Mouse (Mus musculus) embryonic facial prominence, embryonic 13.5 days (tissue): ENCODE results near the gene Olfr872. TPM values are rescaled to one million over a fixed set of nuclear protein-coding genes. Genes with fewer than 3 reads are reported as not detected.
"Not testable (repeated sequence)": the region's sequence is repeated elsewhere in the genome, so short reads cannot be mapped to it uniquely, and the experiment has no call there.

ENCODE experiments used
- ATAC-seq: fragments of 200-750 bp; cut with Nextera tagmentation; 2 replicates; pipeline ENCODE4 v1.8.0; 2017; ENCODE audit warnings: low read depth; ENCODE audit not compliant: insufficient number of reproducible peaks, insufficient read depth, low FRiP score, low TSS enrichment
- H3K27ac ChIP-seq: fragments of 300-500 bp; sonication (generic); 2 replicates; pipeline ENCODE4 v1.5.1; 2015; ENCODE audit warnings: moderate library complexity, mild to moderate bottlenecking, inconsistent platforms
- H3K27me3 ChIP-seq: fragments of 300-500 bp; sonication (generic); 2 replicates; pipeline ENCODE4 v1.6.1; 2015; ENCODE audit warnings: mild to moderate bottlenecking, inconsistent platforms
- H3K36me3 ChIP-seq: fragments of 300-500 bp; sonication (generic); 2 replicates; pipeline ENCODE4 v1.6.1; 2015; ENCODE audit warnings: mild to moderate bottlenecking, inconsistent platforms
- H3K4me1 ChIP-seq: fragments of 300-500 bp; sonication (generic); 2 replicates; pipeline ENCODE4 v1.6.1; 2015; ENCODE audit warnings: inconsistent platforms
- H3K4me2 ChIP-seq: fragments of 300-500 bp; sonication (generic); 2 replicates; pipeline ENCODE4 v1.6.1; 2015; ENCODE audit warnings: moderate library complexity, mild to moderate bottlenecking, inconsistent platforms
- H3K4me3 ChIP-seq: fragments of 300-500 bp; sonication (generic); 2 replicates; pipeline ENCODE4 v1.5.1; 2015; ENCODE audit warnings: mild to moderate bottlenecking, inconsistent platforms
- H3K9ac ChIP-seq: fragments of 300-500 bp; sonication (generic); 2 replicates; pipeline ENCODE4 v1.6.1; 2015; ENCODE audit warnings: mild to moderate bottlenecking, inconsistent platforms
- H3K9me3 ChIP-seq: fragments of 300-500 bp; sonication (generic); 2 replicates; pipeline ENCODE4 v1.6.1; 2016; ENCODE audit warnings: inconsistent platforms
- WGBS: fragments of 180-500 bp; shearing (Covaris S2); methylation state at CpG from one replicate; pipeline ENCODE4 v1.1.7; 2015; ENCODE audit warnings: mixed read lengths; 5-methylcytosine and 5-hydroxymethylcytosine counted together
- polyA plus RNA-seq: library from polyadenylated mRNA; unstranded; fragments of >200 nt; fragmentation: Nextera tagmentation; extraction: Ambion mirVana; gene quantifications from 2 replicates; pipeline ENCODE4 v1.2.1, GENCODE M21; 2015

Gene Olfr872
- not detected in 2 replicates for polyA plus RNA-seq

DNA sequence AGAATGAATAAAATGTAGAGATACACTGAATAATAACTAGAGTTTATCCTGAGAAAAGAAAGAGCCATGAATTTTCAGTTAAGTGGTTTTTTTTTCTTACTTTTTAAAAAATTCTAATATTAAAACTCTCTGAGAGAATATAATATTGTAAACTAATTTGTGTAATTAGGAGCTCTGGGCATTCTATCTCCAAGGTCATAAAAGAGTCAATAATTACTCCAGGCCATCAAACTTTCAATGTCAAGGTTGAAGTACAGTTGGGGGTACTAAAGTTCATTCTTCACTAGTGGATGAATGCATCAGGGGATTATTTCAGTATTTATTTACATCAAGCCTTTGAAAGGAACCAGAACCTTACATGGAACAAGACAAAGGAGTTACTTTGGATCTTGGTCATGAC, at the start of gene Olfr872:
Olfr872 (plus strand) TSS at position 301 of the 400 bp plus-strand sequence.
- Histone ChIP-seq H3K27ac (no peak within 1 kb of the TSS), H3K9ac (no peak within 1 kb of the TSS), H3K4me3 (no peak within 1 kb of the TSS), H3K27me3 (no peaks in the 10 kb centered on the region), H3K4me1 (no peaks in the 10 kb centered on the region), H3K4me2 (no peak within 1 kb of the TSS), H3K36me3 (no peaks in the 10 kb centered on the region), H3K9me3 (no peaks in the 10 kb centered on the region)
- ATAC-seq = no peak

DNA sequence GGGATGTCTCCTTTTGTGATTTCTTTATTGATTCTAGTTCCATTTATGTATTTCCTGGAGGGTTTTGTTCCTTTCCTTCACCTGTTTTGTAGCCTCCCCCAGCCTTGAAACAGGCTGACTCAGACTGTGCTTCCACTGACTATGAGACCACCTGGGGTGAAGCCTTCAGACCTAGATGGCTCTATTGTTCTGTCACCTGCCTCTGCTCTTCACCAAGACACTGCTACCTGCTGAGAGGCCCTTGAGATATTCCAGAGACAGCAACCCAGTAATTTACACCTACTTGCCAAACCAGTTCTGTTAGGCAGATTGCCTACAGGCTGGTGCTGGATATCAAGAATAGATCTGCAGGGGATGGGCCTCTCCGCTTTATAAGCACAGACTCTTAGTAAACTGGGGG, 34.8 kb upstream of the Olfr872 start:
- H3K4me1 ChIP-seq = no peaks in the 10 kb centered on the region
- H3K9me3 ChIP-seq = peaks cover 3% of the 10 kb centered on the region; the same call in 1 of the 2 replicates
- no peak overlapping the region for H3K4me3 ChIP-seq
- no peaks in the 10 kb centered on the region for H3K27me3 ChIP-seq
- H3K9ac ChIP-seq = no peak overlapping the region
- no peak for ATAC-seq
- H3K27ac ChIP-seq = no peak overlapping the region
- WGBS = 69% methylated on average over 1 of the region's 1 CpGs
- no peaks in the 10 kb centered on the region for H3K36me3 ChIP-seq
- no peak overlapping the region for H3K4me2 ChIP-seq

DNA sequence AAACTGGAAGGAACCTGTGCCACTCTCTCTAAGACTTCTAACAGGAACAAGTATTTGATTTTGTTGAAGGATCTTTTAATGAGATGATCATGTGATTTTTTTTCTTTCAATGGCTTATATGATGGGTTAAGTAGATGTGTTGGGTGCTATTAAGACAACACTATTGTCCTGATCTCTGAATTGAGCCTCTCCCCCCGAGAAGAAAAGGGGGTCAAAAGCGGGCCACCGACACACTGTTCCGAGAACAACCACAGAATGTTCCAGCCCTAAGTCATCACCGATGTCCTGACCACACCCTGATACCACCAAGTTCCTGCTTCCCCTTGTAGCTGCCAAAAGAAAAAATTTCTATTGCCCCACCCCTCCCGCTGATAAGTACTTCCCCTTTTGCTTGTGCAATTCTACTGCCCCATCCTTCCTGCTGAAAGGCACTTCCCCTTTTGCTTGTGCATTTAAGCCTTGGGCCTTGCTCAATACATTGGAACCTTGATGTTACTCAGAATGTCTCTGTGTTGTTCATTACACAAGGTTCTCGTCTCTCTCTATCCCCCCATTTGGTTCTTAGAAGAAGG, 33.4 kb upstream of the Olfr872 start:
- not testable (repeated sequence) for H3K9ac ChIP-seq, H3K27ac ChIP-seq, H3K27me3 ChIP-seq, H3K9me3 ChIP-seq, H3K4me1 ChIP-seq, H3K4me3 ChIP-seq, H3K4me2 ChIP-seq, H3K36me3 ChIP-seq, ATAC-seq
- 89% methylated on average over 7 of the region's 7 CpGs for WGBS

DNA sequence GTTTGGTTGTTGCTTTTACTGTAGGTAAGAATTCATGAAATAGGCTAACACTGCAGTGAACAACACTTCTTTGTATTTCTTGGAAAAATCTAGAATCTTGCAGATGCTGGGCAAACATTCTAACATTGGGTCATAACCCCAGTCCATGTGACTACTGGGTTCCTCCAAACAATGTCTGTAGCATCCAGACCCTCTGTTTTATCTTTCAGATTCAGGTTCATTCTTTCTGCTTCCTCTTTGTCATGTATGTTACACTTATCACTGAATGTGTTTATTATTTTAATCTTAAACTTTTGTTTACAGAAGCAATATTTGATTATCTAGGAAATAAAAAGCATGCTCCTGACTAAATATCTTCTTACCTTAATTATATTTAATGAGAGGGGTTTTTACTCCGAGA, 26.1 kb upstream of the Olfr872 start:
- no peaks in the 10 kb centered on the region for H3K36me3 ChIP-seq
- H3K27me3 ChIP-seq = no peaks in the 10 kb centered on the region
- WGBS = 48% methylated on average over 1 of the region's 1 CpGs
- H3K9me3 ChIP-seq = peaks cover 3% of the 10 kb centered on the region; the same call in 1 of the 2 replicates
- no peaks in the 10 kb centered on the region for H3K4me1 ChIP-seq
- no peak overlapping the region for H3K4me3 ChIP-seq
- H3K27ac ChIP-seq = no peak overlapping the region
- H3K4me2 ChIP-seq = no peak overlapping the region
- no peak for ATAC-seq
- H3K9ac ChIP-seq = no peak overlapping the region

DNA sequence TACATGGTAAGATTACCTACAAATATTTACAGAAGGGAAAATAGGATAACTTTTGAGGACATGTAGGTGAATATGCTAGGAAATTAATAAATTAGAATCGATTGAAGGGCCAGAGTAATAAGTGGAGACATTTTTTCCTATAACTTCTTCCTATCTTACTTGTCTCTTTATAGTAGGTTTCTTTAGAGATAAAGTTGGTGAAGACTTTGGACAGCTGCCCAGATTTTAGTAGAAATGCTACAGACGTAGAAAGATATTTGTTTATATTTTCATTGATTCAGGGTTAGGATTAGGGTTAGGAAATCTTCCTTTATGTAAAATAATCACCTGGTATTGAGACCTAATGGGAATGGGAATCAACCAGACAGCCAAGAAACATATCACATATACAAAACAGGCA, 25.4 kb upstream of the Olfr872 start:
- 74% methylated on average over 2 of the region's 2 CpGs for WGBS
- ATAC-seq = no peak
- H3K4me3 ChIP-seq = no peak overlapping the region

DNA sequence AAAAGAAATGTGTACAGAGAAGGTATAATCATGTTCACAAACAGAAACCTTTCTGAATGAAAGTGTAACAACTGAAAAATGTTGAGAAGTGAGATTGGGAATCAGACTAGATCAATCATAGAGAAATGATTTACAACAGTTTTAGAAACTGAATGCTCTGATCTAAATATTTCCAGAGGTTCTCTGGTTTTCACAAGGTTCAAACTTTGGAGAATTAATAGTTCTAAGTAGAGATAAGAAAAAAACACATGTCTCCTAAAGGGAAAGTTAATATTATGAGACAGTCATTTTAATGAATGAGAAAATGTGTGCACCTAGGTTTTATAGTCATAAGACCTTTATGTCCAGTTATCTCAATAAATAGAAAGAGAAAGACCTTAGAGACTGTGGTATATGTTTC, 25.0 kb upstream of the Olfr872 start, which contains the start of gene Olfr871:
Olfr871 (plus strand) TSS at position 301 of the 400 bp plus-strand sequence.
- H3K4me2 ChIP-seq = no peak within 1 kb of the TSS
- no peak within 1 kb of the TSS for H3K27ac ChIP-seq
- no peak for ATAC-seq
- H3K36me3 ChIP-seq = no peaks in the 10 kb centered on the region
- H3K4me1 ChIP-seq = no peaks in the 10 kb centered on the region
- no peak within 1 kb of the TSS for H3K4me3 ChIP-seq
- H3K27me3 ChIP-seq = no peaks in the 10 kb centered on the region
- no peak within 1 kb of the TSS for H3K9ac ChIP-seq
- peaks cover under 1% of the 10 kb centered on the region for H3K9me3 ChIP-seq

More for the DNA sequence above, 25.4 kb upstream of the Olfr872 start:
- Histone ChIP-seq H3K27me3 (no peaks in the 10 kb centered on the region), H3K9me3 (peaks cover 3% of the 10 kb centered on the region; the same call in 1 of the 2 replicates), H3K36me3 (no peaks in the 10 kb centered on the region), H3K27ac (no peak overlapping the region), H3K4me1 (no peaks in the 10 kb centered on the region), H3K4me2 (no peak overlapping the region), H3K9ac (no peak overlapping the region)

DNA sequence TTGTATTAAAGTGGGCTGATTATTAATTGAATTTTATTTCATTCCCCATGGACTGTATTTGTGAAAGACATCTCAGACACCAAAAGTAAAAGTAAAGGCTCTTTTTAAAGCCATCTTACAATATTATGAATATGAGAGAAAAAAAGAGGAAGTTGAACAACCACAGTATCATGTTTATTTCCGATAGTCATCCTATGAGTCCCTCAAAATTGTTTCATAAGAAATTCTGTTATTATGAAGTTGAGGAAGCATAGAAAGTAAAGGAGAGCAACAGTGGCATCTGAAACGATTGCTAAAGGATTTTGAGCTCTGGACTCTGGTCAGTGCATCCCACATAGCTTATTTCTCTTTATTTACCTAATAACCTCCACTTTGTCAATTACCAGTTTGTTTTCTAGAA, 459 bp downstream of the Olfr872 start:
- no peak overlapping the region for H3K4me3 ChIP-seq
- H3K9ac ChIP-seq = no peak overlapping the region
- no peaks in the 10 kb centered on the region for H3K9me3 ChIP-seq
- H3K4me2 ChIP-seq = no peak overlapping the region
- WGBS = 75% methylated on average over 2 of the region's 2 CpGs
- H3K27me3 ChIP-seq = no peaks in the 10 kb centered on the region
- H3K4me1 ChIP-seq = no peaks in the 10 kb centered on the region
- H3K27ac ChIP-seq = no peak overlapping the region
- ATAC-seq = no peak
- no peaks in the 10 kb centered on the region for H3K36me3 ChIP-seq

DNA sequence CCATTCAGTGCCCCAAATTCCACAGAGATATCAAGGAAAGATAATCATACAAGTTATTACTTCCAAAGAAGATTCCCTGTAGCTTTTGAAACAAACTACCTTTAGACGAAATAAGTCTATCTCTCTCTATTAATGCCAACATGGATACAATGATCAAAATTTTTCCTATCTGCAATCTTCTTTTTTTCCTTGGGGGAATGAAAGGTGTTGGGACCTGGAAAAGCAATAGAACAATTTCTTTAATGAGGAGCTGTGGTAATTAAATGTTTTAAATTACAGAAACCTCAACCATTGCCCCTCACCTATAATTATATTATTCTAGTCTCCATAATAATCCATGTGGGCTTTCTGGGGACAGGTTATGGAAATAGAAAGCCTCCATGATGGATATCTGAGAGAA, 45.1 kb downstream of the Olfr872 start, which contains the start of gene Olfr39:
Olfr39 (plus strand) TSS at position 301 of the 400 bp plus-strand sequence.
- Histone ChIP-seq H3K36me3 (no peaks in the 10 kb centered on the region), H3K9ac (no peak within 1 kb of the TSS), H3K27ac (no peak within 1 kb of the TSS), H3K27me3 (no peaks in the 10 kb centered on the region), H3K4me2 (no peak within 1 kb of the TSS), H3K9me3 (no peaks in the 10 kb centered on the region), H3K4me1 (no peaks in the 10 kb centered on the region), H3K4me3 (no peak within 1 kb of the TSS)
- no peak for ATAC-seq
- WGBS = 84% methylated on average over 1 of the region's 1 CpGs

DNA sequence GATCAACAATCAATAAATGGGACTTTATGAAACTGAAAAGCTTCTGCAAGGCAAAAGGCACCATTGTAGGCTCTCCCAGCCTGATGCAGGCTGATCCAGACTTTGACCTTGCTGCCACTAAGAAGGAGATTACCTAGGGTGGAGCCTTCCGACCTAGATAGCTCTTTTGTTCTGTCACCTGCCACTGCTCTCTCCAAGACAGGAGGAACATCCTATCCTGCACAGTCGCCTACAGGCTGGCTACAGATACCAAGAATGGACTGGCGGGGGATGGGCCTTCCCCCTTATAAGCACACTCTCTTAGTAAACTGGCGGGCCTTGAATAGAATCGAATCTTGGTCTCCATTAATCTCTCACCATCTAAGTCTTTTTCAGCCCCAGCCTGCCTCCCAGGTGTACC, 58.6 kb downstream of the Olfr872 start:
- not testable (repeated sequence) for H3K9ac ChIP-seq, H3K9me3 ChIP-seq, H3K4me3 ChIP-seq, H3K27ac ChIP-seq, H3K36me3 ChIP-seq, H3K4me1 ChIP-seq, ATAC-seq, H3K4me2 ChIP-seq, H3K27me3 ChIP-seq
- 82% methylated on average over 5 of the region's 5 CpGs for WGBS

DNA sequence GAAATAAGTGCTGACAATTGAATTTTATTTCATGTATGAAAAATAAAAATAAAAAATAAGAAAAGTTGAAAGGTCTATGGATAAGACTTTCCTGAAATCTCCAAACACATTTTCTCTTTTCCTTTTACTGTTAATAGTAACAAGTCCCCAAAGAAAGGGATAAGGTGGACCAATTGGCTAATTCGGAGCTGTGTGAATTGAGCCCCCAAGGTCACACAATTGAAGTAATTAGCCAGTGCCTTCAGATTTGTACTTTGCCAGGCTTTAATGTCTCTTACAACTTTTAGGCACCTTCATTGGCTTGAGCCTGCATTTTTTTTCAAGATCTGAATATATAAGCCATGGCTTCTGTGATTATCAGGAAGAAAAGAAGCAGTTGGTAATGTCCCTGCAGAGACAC, 61.3 kb downstream of the Olfr872 start, which contains the start of gene Olfr873:
Olfr873 (plus strand) TSS at position 301 of the 400 bp plus-strand sequence.
- 82% methylated on average over 1 of the region's 1 CpGs for WGBS
- H3K4me1 ChIP-seq = no peaks in the 10 kb centered on the region
- H3K36me3 ChIP-seq = no peaks in the 10 kb centered on the region
- H3K27ac ChIP-seq = no peak within 1 kb of the TSS
- H3K9ac ChIP-seq = no peak within 1 kb of the TSS
- H3K4me3 ChIP-seq = no peak within 1 kb of the TSS
- no peaks in the 10 kb centered on the region for H3K9me3 ChIP-seq
- no peak for ATAC-seq
- no peak within 1 kb of the TSS for H3K4me2 ChIP-seq
- no peaks in the 10 kb centered on the region for H3K27me3 ChIP-seq
